Mouse (Mus musculus): ENCODE results near the gene Pfn5.
"Not testable (repeated sequence)": the region's sequence is repeated elsewhere in the genome, so short reads cannot be mapped to it uniquely, and the experiment has no call there.

Gene Pfn5

DNA sequence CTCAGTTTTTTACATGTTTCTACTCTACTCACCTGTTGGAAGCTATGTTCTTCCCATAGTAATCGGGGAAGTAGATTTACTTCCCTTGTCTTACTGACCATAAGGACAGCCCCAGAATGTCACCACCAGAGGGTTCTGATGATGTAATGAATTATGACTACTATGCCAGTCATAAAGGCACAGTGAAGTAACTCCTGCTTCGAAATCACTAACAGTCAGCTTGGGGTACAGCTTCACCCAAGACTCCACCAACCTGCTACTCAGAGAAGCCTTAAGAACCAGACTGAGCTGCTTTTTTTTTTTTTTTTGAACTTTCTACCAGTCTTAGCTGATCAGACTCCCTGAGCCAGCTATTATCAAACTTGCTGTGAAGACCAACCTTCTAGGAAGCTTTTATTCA, at the start of gene Pfn5, which contains the start of gene Asb12:
TSS of gene Pfn5 (plus strand) at position 218 of the 400 bp plus-strand sequence.
TSS of gene Asb12 (minus strand) at position 101 of the 400 bp plus-strand sequence.
- no peak for DNase-seq

DNA sequence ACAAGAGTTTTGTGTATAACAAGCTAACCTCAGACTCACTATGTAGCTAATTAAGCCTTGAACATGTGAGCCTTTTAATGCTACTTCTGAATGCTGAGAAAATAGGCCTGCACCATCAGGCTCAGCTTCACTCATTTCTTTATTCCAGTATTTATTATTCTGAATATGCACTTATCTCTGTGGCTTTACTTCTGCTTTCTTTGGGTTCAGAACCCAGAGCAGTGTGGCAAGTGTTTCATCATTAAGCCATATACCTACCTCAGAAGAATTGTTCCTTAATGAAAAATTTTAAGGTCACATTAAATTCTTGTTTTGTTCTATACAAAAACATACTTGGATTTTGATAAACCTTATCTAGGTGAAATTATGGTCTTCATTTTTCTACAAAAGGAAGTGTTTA, 34.0 kb upstream of the Pfn5 start:
- no peak for DNase-seq

GRCm38 (mm10) chrX:95525166-95525565, 32.7 kb upstream of the Pfn5 start:
- DNase-seq = no peak

DNA sequence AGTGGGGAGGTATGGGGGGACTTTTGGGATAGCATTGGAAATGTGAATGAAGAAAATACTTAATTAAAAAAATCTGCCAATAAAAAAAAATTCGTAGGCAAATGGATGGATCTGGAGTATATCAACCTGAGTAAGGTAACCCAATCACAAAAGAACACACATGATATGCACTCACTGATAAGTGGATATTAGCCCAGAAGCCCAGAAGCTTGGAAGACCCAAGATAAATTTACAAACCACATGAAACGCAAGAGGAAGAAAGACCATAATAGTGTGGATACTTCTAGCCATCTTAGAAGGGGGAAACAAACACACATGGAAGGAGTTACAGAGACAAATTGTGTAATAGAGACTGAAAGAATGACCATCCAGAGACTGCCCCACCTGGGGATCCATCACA, 22.4 kb upstream of the Pfn5 start:
- DNase-seq = not testable (repeated sequence)

DNA sequence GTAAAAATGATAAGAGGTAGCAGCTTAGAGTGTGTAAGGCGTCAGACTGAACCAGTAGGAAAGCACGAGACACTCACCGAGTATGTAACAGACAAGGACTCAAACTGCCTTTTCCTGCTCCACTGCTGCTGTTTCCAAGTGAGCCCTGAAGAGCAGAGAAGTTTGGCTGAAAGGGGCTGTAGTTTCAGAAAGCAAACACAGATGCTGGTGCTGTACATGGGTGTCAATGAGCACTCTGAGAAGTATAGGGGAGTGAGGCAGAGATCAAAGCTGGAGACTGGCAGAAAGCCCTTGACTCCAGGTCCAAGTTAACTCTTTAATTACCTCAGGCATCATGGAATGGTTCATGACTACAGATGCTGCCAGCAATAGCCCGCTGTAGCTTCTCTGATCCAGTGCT, 3.6 kb upstream of the Pfn5 start:
- no peak for DNase-seq

GRCm38 (mm10) chrX:95600609-95601008, 42.7 kb downstream of the Pfn5 start:
- no peak for DNase-seq

Measured in cerebellum, adult 18-20 months (tissue).